Mouse (Mus musculus) embryonic fibroblast, embryonic 13.5 days (primary cell): ENCODE data around the gene Adamtsl1.

ENCODE experiments used
- CTCF ChIP-seq: IDR thresholded peaks from 2 replicates; pipeline ENCODE4 v1.5.1; 2011; ENCODE audit warnings: mild to moderate bottlenecking, control low read depth, low read length, moderate library complexity, borderline replicate concordance; ENCODE audit not compliant: insufficient read depth
- POLR2A ChIP-seq: IDR thresholded peaks from 2 replicates; pipeline ENCODE4 v1.6.1; 2011; ENCODE audit warnings: low read depth, mild to moderate bottlenecking, control low read depth, low read length, moderate library complexity

- TF ChIP-seq CTCF (peak; percentile 54; the same call in 1 of the 2 replicates), POLR2A (no peak)
Measured at GRCm38 (mm10) chr4:86024573-86025160, 510.7 kb downstream of the Adamtsl1 start.
